Mouse (Mus musculus): ENCODE data around the gene P2ry14.

DNA sequence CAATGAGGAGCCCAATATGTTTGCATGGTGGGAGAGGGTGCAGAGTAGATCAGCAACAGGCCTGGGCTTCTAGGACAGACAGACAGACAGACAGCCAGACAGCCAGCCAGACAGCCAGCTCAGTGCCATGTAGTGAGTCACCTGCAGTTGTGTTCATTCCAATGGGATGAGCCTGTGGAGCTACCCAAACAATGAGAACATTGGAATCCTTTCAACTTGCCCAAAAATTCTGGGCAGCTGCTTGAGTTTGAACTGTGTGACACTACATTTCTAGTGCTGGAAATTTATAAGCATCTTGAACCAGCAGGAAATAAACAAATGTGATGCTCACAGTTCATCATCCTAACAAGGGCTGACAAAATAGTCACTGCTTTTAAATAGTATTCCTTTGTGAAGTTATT is 13.8 kb downstream of the P2ry14 start:
- TF ChIP-seq CTCF (IDR thresholded peaks at IDR 0.05; ENCODE audit: low read depth, low read length), result no peak
- no peak for TF ChIP-seq GATA1 (IDR thresholded peaks at IDR 0.05; ENCODE audit: borderline replicate concordance, low read length)
- TF ChIP-seq TAL1 (conservative IDR thresholded peaks at IDR 0.05; ENCODE audit: low read depth, low read length), result no peak
- no peak for TF ChIP-seq POLR2AphosphoS5 (IDR thresholded peaks at IDR 0.05; ENCODE audit: insufficient replicate concordance, low read depth, low read length)

Measured in G1E (cell line).